Mouse (Mus musculus): Measurements from ENCODE around the gene Trim52. TPM values are rescaled to one million over a fixed set of nuclear protein-coding genes. Genes with fewer than 3 reads are reported as not detected.

Gene Trim52
- polyA plus RNA-seq (2016; fragmentation: Nextera tagmentation; extraction: Ambion mirVana) = not detected in 2 replicates

DNA sequence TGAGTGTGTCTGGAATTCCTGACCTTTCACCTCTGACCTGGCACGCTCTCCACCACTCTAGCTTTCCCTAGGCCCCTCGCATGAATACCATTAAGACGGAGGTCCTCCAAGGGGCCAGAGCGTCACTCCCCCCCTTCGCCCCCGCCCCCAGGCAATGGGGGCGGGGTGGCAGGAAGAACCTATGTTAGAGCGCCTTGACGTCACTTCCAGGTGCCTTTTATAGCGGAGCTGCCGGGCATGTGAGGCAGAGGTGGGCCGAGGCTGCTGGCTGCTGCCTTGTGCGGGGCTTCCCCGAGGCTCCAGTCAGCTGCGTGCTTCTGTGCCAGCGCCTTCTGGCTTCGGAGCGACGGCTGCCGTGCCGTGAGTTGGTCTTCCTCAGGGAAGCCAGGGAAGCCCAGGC, at the start of gene Trim52:
Gene Trim52 (plus strand): TSS at position 219 of the 400 bp plus-strand sequence.
- ATAC-seq (ENCODE audit: insufficient number of reproducible peaks, low FRiP score) = no peak
- H3K4me1 ChIP-seq (replicated peaks) = no peaks in the 10 kb centered on the region
- no peak within 1 kb of the TSS for H3K27ac ChIP-seq (ENCODE audit: poor library complexity, severe bottlenecking)
- H3K9me3 ChIP-seq (replicated peaks) = peaks cover 7% of the 10 kb centered on the region
- no peak within 1 kb of the TSS for H3K9ac ChIP-seq
- H3K4me2 ChIP-seq = no peak within 1 kb of the TSS
- H3K27me3 ChIP-seq (replicated peaks) = no peaks in the 10 kb centered on the region
- no peak within 1 kb of the TSS for H3K4me3 ChIP-seq
- 89% methylated on average over 21 of the region's 21 CpGs for WGBS
- no peaks in the 10 kb centered on the region for H3K36me3 ChIP-seq

DNA sequence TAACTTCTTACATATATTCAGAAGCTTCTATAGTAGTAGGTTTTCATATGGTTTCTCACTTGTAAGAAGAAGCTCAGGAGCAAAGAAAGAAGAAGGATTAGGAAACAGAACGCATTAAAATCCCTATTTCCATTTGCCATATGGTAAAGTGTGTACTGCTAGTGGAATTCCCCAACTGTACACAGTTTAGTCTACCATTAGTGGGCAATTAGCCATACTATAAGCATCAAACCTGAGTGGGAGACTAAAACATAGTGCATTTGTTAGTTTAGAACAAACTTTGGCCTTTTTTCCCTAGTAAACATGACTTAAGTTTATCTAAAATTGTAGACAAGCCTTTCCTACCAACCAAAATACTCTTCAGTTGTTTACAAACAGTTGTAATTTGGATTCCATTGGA, 33.4 kb upstream of the Trim52 start:
- 70% methylated on average over 1 of the region's 1 CpGs for WGBS
- no peak for ATAC-seq (ENCODE audit: insufficient number of reproducible peaks, low FRiP score)
- Histone ChIP-seq H3K4me3 (no peak overlapping the region), H3K4me2 (no peak overlapping the region), H3K9ac (no peak overlapping the region), H3K27me3 (replicated peaks) (no peaks in the 10 kb centered on the region), H3K9me3 (replicated peaks) (no peaks in the 10 kb centered on the region), H3K27ac (ENCODE audit: poor library complexity, severe bottlenecking) (no peak overlapping the region), H3K36me3 (no peaks in the 10 kb centered on the region), H3K4me1 (replicated peaks) (no peaks in the 10 kb centered on the region)

DNA sequence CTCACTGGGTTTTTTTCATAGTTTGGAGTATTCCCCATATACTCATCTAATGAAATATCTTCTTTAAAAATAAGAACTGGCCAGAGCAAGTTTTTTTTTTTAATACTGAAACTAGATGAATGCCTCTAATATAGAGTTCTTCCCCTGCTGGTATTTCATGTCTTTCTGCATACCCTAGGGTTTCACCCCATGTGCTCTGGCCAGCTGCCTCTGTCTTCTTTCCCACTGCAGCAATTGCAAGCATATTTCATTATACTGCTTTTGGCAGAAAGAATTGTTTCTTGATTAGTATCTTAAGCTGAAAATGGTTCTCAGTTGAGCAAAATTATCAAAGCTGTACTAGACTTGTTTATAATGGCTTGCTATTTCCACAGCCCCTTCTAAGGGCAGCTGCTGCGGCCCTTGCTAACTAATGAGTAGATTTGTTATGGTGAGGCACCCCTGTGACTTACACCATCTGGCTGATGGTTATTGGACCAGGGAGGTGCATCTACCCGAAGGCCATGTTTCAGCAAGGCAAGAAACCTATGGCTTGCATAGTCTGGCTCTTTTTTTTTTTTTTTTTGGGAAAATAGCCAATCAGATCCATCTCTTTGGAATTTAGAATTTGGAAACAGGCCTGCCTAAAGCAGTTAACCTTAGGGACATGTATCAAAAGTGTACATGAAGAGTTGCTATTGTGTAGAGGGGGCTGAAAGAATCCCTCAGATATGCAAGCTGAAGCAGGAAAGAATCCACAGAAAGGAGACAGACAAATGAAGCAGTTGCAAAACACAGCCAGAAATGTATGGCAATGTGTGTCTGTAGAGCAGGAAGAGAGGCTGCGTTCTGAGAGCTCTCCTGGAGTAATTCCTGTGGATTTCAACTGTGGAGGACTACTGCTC, 30.6 kb upstream of the Trim52 start:
- Histone ChIP-seq H3K27me3 (replicated peaks) (no peaks in the 10 kb centered on the region), H3K4me2 (no peak overlapping the region), H3K9ac (no peak overlapping the region), H3K27ac (ENCODE audit: poor library complexity, severe bottlenecking) (no peak overlapping the region), H3K4me3 (no peak overlapping the region), H3K36me3 (no peaks in the 10 kb centered on the region), H3K9me3 (replicated peaks) (no peaks in the 10 kb centered on the region), H3K4me1 (replicated peaks) (no peaks in the 10 kb centered on the region)
- WGBS = 71% methylated on average over 3 of the region's 3 CpGs
- no peak for ATAC-seq (ENCODE audit: insufficient number of reproducible peaks, low FRiP score)

DNA sequence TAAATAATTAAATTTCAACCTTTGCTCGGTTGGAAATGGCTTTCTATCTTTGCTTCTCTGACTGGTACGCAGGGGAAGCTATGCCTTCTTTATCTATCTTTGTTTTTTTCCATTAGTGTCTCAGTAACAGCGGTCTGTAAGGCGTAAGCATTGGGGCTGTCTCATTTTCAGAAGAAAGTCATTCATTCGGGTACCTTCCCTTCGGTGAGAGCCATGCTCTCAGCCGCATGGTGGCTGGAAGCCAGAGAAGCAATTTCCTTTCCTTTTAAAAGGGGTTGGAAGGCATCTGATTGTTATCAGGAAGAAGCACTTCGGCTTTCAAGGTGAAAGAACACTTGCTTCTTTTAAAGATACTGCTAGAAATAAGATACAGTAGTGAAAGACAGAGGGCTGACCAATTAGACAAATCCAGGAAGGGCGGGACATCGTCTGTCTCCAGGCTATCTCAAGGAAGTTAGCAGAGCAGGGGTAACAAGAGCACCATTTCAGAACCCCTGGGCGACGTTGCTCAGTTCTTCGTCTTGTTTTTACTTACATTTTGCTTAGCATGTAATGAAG, 17.4 kb upstream of the Trim52 start:
- H3K9me3 ChIP-seq (replicated peaks) = no peaks in the 10 kb centered on the region
- WGBS = 56% methylated on average over 13 of the region's 13 CpGs
- H3K27ac ChIP-seq (ENCODE audit: poor library complexity, severe bottlenecking) = no peak overlapping the region
- ATAC-seq (ENCODE audit: insufficient number of reproducible peaks, low FRiP score) = no peak
- no peaks in the 10 kb centered on the region for H3K27me3 ChIP-seq (replicated peaks)
- H3K9ac ChIP-seq = no peak overlapping the region
- no peak overlapping the region for H3K4me3 ChIP-seq
- no peaks in the 10 kb centered on the region for H3K36me3 ChIP-seq
- no peaks in the 10 kb centered on the region for H3K4me1 ChIP-seq (replicated peaks)
- no peak overlapping the region for H3K4me2 ChIP-seq

DNA sequence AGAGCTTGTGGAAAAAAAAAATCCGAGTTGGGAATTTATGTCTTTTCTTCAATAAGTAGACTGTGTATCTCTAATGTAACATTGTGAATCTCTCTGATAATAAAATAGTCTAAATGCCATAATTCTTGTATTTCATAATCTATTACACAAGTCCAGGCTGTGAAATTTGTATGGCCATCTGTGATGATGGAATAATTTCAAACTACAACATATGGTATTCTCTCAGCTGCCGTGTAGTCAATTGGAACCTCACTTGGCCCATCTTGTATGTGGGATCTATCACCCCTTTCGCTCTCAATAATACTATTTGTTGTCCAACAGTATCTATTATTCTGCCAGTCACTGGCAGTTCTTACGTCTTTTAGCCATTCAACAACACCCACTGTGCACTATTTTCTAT, 9.2 kb upstream of the Trim52 start:
- no peak for ATAC-seq (ENCODE audit: insufficient number of reproducible peaks, low FRiP score)
- Histone ChIP-seq H3K27ac (ENCODE audit: poor library complexity, severe bottlenecking) (no peak overlapping the region), H3K27me3 (replicated peaks) (no peaks in the 10 kb centered on the region), H3K4me3 (no peak overlapping the region), H3K4me2 (no peak overlapping the region), H3K4me1 (replicated peaks) (no peaks in the 10 kb centered on the region), H3K9me3 (replicated peaks) (no peaks in the 10 kb centered on the region), H3K36me3 (no peaks in the 10 kb centered on the region), H3K9ac (no peak overlapping the region)
- 81% methylated on average over 4 of the region's 4 CpGs for WGBS

DNA sequence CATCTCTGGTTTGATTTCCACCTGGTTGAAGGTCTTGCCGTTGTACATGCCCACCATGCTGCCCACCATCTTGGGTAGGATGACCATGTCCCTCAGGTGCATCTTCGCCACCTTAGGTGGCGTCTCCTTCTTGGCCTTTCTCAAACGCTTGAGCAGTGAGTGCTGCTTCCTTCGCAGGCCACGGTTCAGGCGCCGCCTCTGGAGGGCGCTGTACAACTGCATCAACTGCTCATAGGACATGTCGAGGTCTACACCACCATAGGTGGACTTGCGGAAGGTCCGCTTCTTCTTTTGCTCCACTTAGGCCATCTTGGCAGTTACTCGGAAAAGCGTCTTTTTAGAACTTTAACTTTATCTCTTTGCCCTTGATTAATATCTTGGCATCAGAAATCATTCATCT, 5.1 kb upstream of the Trim52 start:
- WGBS = 85% methylated on average over 14 of the region's 14 CpGs
- no peak overlapping the region for H3K4me2 ChIP-seq
- no peak overlapping the region for H3K4me3 ChIP-seq
- no peak for ATAC-seq (ENCODE audit: insufficient number of reproducible peaks, low FRiP score)
- no peak overlapping the region for H3K27ac ChIP-seq (ENCODE audit: poor library complexity, severe bottlenecking)
- H3K9ac ChIP-seq = no peak overlapping the region
- H3K9me3 ChIP-seq (replicated peaks) = peaks cover under 1% of the 10 kb centered on the region
- no peaks in the 10 kb centered on the region for H3K27me3 ChIP-seq (replicated peaks)
- H3K36me3 ChIP-seq = no peaks in the 10 kb centered on the region
- H3K4me1 ChIP-seq (replicated peaks) = no peaks in the 10 kb centered on the region

DNA sequence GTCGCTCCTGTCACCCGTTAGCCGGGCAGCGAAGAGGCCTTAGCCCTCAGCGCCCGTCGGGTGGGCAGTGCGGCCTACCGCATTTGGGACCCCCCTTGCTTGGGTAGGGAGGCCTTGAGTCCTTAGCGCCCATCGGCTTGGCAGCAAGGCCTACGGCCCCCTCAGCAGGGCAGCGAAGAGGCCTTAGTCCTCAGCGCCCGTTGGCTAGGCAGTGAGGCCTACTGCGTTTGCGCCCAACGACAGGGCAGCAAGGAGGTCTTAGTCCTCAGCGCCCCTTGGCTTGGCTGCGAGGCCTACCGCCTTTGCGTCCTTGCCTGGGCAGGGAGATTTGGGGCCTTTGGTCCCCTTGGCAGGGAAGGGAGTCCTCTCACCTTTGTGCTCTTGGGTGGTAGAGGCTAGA, 427 bp downstream of the Trim52 start:
- H3K27me3 ChIP-seq (replicated peaks) = no peaks in the 10 kb centered on the region
- no peak overlapping the region for H3K9ac ChIP-seq
- no peaks in the 10 kb centered on the region for H3K36me3 ChIP-seq
- WGBS = 96% methylated on average over 22 of the region's 22 CpGs
- ATAC-seq (ENCODE audit: insufficient number of reproducible peaks, low FRiP score) = no peak
- no peak overlapping the region for H3K4me3 ChIP-seq
- H3K4me2 ChIP-seq = no peak overlapping the region
- no peaks in the 10 kb centered on the region for H3K4me1 ChIP-seq (replicated peaks)
- H3K9me3 ChIP-seq (replicated peaks) = peaks cover 7% of the 10 kb centered on the region
- no peak overlapping the region for H3K27ac ChIP-seq (ENCODE audit: poor library complexity, severe bottlenecking)

DNA sequence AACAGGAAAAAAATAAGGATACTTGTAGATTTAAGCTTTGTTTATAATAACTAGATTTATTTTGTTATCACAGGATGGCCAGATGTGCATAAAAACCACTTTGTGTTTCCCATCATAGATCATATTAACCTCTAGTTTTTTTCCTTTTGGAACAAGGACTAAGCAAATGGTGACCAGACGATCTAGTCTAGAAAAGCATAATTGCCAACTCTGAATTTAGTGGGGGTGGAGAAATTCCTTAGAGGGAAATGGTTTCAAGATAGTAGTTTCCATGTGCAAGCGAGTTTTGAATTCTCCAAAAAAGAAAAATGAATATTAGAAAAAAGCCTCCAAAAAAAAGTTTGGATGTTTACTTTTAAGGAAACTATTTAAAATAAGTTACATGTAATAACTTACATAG, 13.4 kb downstream of the Trim52 start:
- Histone ChIP-seq H3K4me1 (replicated peaks) (no peaks in the 10 kb centered on the region), H3K36me3 (no peaks in the 10 kb centered on the region), H3K27ac (ENCODE audit: poor library complexity, severe bottlenecking) (no peak overlapping the region), H3K9ac (no peak overlapping the region), H3K9me3 (replicated peaks) (no peaks in the 10 kb centered on the region), H3K4me3 (no peak overlapping the region), H3K4me2 (no peak overlapping the region), H3K27me3 (replicated peaks) (no peaks in the 10 kb centered on the region)
- ATAC-seq (ENCODE audit: insufficient number of reproducible peaks, low FRiP score) = no peak
- 56% methylated on average over 2 of the region's 2 CpGs for WGBS

DNA sequence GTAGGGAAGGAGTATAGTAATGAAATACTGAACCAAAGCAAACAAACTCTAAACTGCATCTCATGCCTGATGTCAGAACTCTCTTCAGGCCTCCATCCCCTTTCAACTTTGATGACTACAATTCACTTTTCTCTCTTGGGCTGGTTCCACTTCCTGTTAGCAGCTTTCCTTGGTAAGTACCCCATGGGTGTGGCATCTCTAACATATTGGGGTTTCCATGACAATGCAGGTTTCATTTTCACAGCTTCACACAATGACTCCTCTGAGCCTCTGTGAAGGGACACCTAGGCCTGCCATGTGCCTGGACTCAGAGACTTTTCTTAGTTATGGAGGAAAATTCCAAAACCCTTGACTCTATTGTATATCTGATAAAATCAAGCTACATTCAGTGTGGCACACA, 30.3 kb downstream of the Trim52 start:
- no peaks in the 10 kb centered on the region for H3K36me3 ChIP-seq
- H3K27ac ChIP-seq (ENCODE audit: poor library complexity, severe bottlenecking) = no peak overlapping the region
- no peak overlapping the region for H3K4me3 ChIP-seq
- no peak for ATAC-seq (ENCODE audit: insufficient number of reproducible peaks, low FRiP score)
- H3K27me3 ChIP-seq (replicated peaks) = no peaks in the 10 kb centered on the region
- no peak overlapping the region for H3K9ac ChIP-seq
- H3K4me1 ChIP-seq (replicated peaks) = no peaks in the 10 kb centered on the region
- peaks cover 11% of the 10 kb centered on the region; the same call in 1 of the 2 replicates for H3K9me3 ChIP-seq (replicated peaks)
- H3K4me2 ChIP-seq = no peak overlapping the region

DNA sequence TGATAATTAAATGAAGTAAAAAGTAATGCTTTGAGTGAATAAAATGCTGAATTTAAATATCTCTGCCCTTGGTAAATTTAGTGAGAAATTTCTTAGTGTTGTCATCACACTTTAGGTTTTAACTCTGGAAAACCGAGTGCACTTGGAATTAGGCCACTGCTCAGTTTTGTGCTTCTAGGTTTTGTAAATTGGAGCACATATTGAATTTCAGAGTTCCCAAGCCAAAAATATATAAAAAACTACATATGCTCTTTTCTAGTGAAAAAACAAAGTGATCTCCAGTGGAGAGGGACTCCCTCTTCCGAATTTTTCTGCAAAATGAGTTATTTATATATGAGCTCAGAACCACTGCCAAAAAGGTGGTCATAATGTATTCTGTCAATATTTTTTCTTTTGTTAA, 45.2 kb downstream of the Trim52 start:
- H3K4me3 ChIP-seq = no peak overlapping the region
- H3K4me1 ChIP-seq (replicated peaks) = no peaks in the 10 kb centered on the region
- no peaks in the 10 kb centered on the region for H3K27me3 ChIP-seq (replicated peaks)
- 56% methylated on average over 2 of the region's 2 CpGs for WGBS
- H3K9me3 ChIP-seq (replicated peaks) = no peaks in the 10 kb centered on the region
- H3K27ac ChIP-seq (ENCODE audit: poor library complexity, severe bottlenecking) = no peak overlapping the region
- no peak for ATAC-seq (ENCODE audit: insufficient number of reproducible peaks, low FRiP score)
- no peak overlapping the region for H3K4me2 ChIP-seq
- no peak overlapping the region for H3K9ac ChIP-seq
- H3K36me3 ChIP-seq = no peaks in the 10 kb centered on the region

DNA sequence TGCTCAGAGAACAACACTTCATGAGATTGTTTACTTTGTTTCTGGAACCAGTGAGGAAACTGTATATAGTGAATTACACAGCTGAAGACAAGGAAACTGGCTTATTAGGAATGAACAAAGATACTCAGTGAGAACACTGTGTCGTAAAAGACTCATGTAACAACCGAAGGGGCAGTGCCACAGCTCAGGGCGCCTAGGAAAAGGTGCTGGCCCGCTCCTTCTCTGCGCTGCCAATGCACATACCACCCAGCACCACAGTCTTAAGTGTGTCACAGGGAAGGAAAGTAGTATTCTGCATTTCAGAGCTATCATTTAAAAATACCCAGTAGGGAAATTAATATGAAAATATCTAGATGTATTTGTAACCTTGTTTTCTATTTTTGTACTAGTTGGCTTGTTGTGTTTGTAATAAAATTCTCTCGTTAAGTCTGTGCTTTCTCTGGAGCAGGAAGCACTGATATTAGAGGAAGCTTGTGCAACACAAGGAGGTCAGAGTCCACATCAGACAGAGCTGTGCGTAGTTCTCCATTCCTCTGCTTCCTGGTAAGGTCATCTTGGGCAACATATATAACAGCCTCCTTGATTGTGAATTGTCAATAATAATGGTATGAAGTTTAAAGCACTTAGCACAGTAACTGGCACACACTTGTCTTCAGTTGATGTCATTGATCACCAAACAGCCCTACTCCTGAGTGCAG, 49.0 kb downstream of the Trim52 start:
- H3K27me3 ChIP-seq (replicated peaks) = no peaks in the 10 kb centered on the region
- WGBS = 76% methylated on average over 7 of the region's 7 CpGs
- H3K27ac ChIP-seq (ENCODE audit: poor library complexity, severe bottlenecking) = no peak overlapping the region
- H3K36me3 ChIP-seq = no peaks in the 10 kb centered on the region
- no peaks in the 10 kb centered on the region for H3K9me3 ChIP-seq (replicated peaks)
- ATAC-seq (ENCODE audit: insufficient number of reproducible peaks, low FRiP score) = no peak
- no peak overlapping the region for H3K4me2 ChIP-seq
- no peaks in the 10 kb centered on the region for H3K4me1 ChIP-seq (replicated peaks)
- no peak overlapping the region for H3K9ac ChIP-seq
- no peak overlapping the region for H3K4me3 ChIP-seq

All from heart, embryonic 12.5 days (tissue).